Comparison of ENCODE assay signal across 24 mouse cellular contexts in genomic region chr5:76246539-76246938, GRCm38 (mm10).
"Had no signal": no experiment of that assay in that cellular context is flagged by ENCODE, and none has a peak within 500 bp of the region (broad histone marks: within the 10 kb centered on the region; RNA-seq: fewer than 3 reads in every experiment).

No protein-coding gene starts in this region.

- H3K4me3 ChIP-seq: heart, adult 2 months; heart, embryonic 13.5 days; heart, embryonic 15.5 days; hindbrain, embryonic 13.5 days; hindbrain, embryonic 15.5 days; kidney, embryonic 15.5 days; limb, embryonic 13.5 days; limb, embryonic 15.5 days; liver, embryonic 12.5 days had no signal

- H3K27me3 ChIP-seq: heart, embryonic 13.5 days; heart, embryonic 15.5 days; hindbrain, embryonic 13.5 days; hindbrain, embryonic 15.5 days; kidney, embryonic 15.5 days; limb, embryonic 13.5 days; limb, embryonic 15.5 days; liver, embryonic 12.5 days had no signal

- H3K9me3 ChIP-seq: heart, embryonic 13.5 days; heart, embryonic 15.5 days; hindbrain, embryonic 13.5 days; hindbrain, embryonic 15.5 days; kidney, embryonic 15.5 days; limb, embryonic 13.5 days; limb, embryonic 15.5 days; liver, embryonic 12.5 days had no signal

- H3K27ac ChIP-seq: heart, adult 2 months; heart, embryonic 13.5 days; heart, embryonic 15.5 days; hindbrain, embryonic 13.5 days; hindbrain, embryonic 15.5 days; hindbrain, postnatal 0 days; kidney, embryonic 15.5 days; kidney, postnatal 0 days; limb, embryonic 13.5 days; limb, embryonic 15.5 days; liver, embryonic 12.5 days had no signal

- H3K4me1 ChIP-seq: heart, embryonic 13.5 days; heart, embryonic 15.5 days; hindbrain, embryonic 13.5 days; hindbrain, embryonic 15.5 days; kidney, embryonic 15.5 days; limb, embryonic 13.5 days; limb, embryonic 15.5 days; liver, embryonic 12.5 days had no signal

- H3K9ac ChIP-seq: heart, embryonic 13.5 days; heart, embryonic 15.5 days; hindbrain, embryonic 13.5 days; hindbrain, embryonic 15.5 days; kidney, embryonic 15.5 days; limb, embryonic 13.5 days; limb, embryonic 15.5 days; liver, embryonic 12.5 days had no signal

- DNase-seq: gastrocnemius, postnatal 14 days; gastrocnemius, postnatal 36 days; heart, adult 11 months; heart, adult 2 months; heart, postnatal 14 days; heart, postnatal 36 days; kidney, adult 11 months; kidney, adult 2 months; kidney, adult 9 months; kidney, postnatal 14 days; kidney, postnatal 36 days; layer of hippocampus, adult 9-11 months; layer of hippocampus, postnatal 36 days; left cerebral cortex, postnatal 4 days had no signal
